Mouse (Mus musculus): ENCODE measurements around the gene Gypa. TPM values are rescaled to one million over a fixed set of nuclear protein-coding genes. Genes with fewer than 3 reads are reported as not detected.

Gypa gene
- total and polyA plus RNA-seq, 3 experiments = 15.9 to 19.8 TPM; not detected in 1

DNA sequence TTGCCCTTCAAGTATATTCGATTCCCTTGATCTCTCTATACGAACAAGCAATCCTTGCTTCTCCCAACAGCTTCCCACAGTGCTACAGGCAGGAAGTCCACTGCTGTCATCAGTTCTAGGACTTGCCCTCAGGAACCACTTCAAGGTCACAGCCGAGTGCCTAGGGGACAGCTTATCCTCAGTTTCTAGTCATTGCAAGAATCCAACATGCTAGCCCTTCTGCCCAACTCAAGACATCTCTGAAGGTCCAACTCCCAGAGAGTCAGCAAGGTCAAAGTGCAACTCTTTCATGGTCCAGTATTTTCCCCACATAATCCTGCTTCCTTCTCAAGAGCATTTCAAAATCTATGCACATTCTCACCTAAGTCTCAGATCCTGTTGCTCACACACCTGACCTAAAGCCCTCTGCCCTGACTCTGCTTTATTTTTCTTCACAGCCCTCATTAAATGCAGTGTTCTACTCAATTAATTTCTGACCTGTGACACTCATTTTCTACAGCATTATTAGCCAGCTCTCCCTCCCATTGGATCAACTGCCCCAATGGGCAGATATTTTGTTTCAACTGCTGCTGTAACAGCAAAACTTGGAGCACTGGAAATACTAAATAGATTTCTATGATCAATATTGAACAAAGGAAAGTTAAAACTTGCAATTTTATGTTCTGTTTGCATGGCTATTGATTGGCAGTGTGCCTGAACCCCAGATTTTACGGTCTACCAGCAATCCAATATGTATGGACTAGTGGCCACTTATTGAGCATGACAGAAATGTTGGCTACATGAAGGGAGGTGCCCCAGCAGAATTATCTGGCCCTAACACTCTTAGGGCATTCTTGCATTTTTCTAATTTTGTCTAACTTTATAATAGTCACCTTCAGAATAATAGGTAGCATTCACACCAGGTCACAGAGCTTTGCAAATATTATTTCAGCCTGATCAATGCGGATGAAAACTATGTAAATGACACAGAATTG, 33.1 kb downstream of the Gypa start:
- H3K27me3 ChIP-seq (ENCODE audit: control insufficient read depth in 1 of 2, insufficient read depth in 2 of 2, low read length in 2 of 2) = no peaks in the 10 kb centered on the region
- no peak overlapping the region for H3K9ac ChIP-seq (ENCODE audit: control insufficient read depth, low read depth, low read length, poor library complexity, severe bottlenecking)
- H3K27ac ChIP-seq (ENCODE audit: control insufficient read depth, low read depth, low read length) = no peak overlapping the region
- H3K36me3 ChIP-seq (ENCODE audit: control insufficient read depth in 1 of 2, insufficient read depth in 2 of 2, low read length in 2 of 2) = no peaks in the 10 kb centered on the region
- no peak overlapping the region for H3K4me3 ChIP-seq (ENCODE audit: control insufficient read depth in 1 of 2, insufficient read depth in 1 of 2, low read depth in 2 of 2, low read length in 2 of 2)
- H3K79me2 ChIP-seq (ENCODE audit: control insufficient read depth, insufficient read depth, low read length, poor library complexity) = no peaks in the 10 kb centered on the region
- H3K9me3 ChIP-seq (replicated peaks; ENCODE audit: insufficient read depth, low read length) = no peaks in the 10 kb centered on the region
- no peaks in the 10 kb centered on the region for H3K4me1 ChIP-seq (ENCODE audit: control insufficient read depth in 1 of 2, insufficient read depth in 2 of 2, low read length in 2 of 2)
- DNase-seq (ENCODE audit: low read depth, low spot score) = no peak
- TF ChIP-seq ELF1 (IDR thresholded peaks at IDR 0.05; ENCODE audit: low read depth, low read length) (no peak), MXI1 (IDR thresholded peaks at IDR 0.05; ENCODE audit: low read depth, low read length) (no peak), KAT2A (conservative IDR thresholded peaks at IDR 0.05; ENCODE audit: low read depth, low read length) (no peak), UBTF (IDR thresholded peaks at IDR 0.05; ENCODE audit: borderline replicate concordance, insufficient read depth, low read depth, low read length) (no peak), USF1 (IDR thresholded peaks at IDR 0.05; ENCODE audit: low read depth, low read length) (no peak), USF2 (IDR thresholded peaks at IDR 0.05; ENCODE audit: borderline replicate concordance in 1 of 2, insufficient read depth in 1 of 2, low read depth in 1 of 2, low read length in 2 of 2) (no peak), GABPA (IDR thresholded peaks at IDR 0.05; ENCODE audit: low read depth, low read length) (no peak), CTCF (IDR thresholded peaks at IDR 0.05 in 2 of 3, conservative IDR thresholded peaks at IDR 0.05 in 1 of 3; ENCODE audit: control insufficient read depth in 1 of 3, insufficient read depth in 1 of 3, low read depth in 2 of 3, low read length in 3 of 3, poor library complexity in 1 of 3, severe bottlenecking in 1 of 3) (no peak), GATA1 (IDR thresholded peaks at IDR 0.05; ENCODE audit: low read depth, low read length) (no peak), ETS1 (IDR thresholded peaks at IDR 0.05; ENCODE audit: low read depth, low read length) (no peak), BHLHE40 (IDR thresholded peaks at IDR 0.05; ENCODE audit: borderline replicate concordance, low read depth, low read length) (no peak)

DNA sequence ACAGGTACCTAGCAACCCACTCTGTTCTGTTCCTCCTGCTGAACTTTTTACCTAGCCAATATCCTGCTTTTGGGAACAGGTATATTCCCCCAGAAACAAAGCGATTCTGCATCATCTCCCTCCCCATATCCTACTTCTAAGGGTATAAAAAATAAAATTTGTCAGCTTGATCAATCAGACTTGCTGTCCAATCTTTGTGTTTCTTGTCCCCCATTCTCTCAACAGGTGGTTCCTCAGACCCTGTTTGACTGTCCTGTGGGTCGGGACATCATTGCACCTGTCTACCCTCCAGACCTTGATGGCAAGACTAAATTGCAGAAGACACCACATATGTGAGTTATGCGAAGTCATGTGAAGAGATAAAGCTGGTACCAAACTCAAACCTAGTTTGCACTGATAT, 48.3 kb downstream of the Gypa start:
- DNase-seq (ENCODE audit: low read depth, low spot score) = peak; percentile 46

More for the DNA sequence above, 48.3 kb downstream of the Gypa start:
- Histone ChIP-seq H3K9me3 (replicated peaks; ENCODE audit: insufficient read depth, low read length) (no peaks in the 10 kb centered on the region; the same call in 1 of the 2 replicates), H3K4me1 (ENCODE audit: control insufficient read depth in 1 of 2, insufficient read depth in 2 of 2, low read length in 2 of 2) (no peaks in the 10 kb centered on the region), H3K79me2 (ENCODE audit: control insufficient read depth, insufficient read depth, low read length, poor library complexity) (no peaks in the 10 kb centered on the region), H3K9ac (ENCODE audit: control insufficient read depth, low read depth, low read length, poor library complexity, severe bottlenecking) (no peak overlapping the region), H3K27me3 (ENCODE audit: control insufficient read depth in 1 of 2, insufficient read depth in 2 of 2, low read length in 2 of 2) (no peaks in the 10 kb centered on the region), H3K27ac (ENCODE audit: control insufficient read depth, low read depth, low read length) (no peak overlapping the region), H3K36me3 (ENCODE audit: control insufficient read depth in 1 of 2, insufficient read depth in 2 of 2, low read length in 2 of 2) (no peaks in the 10 kb centered on the region), H3K4me3 (ENCODE audit: control insufficient read depth in 1 of 2, insufficient read depth in 1 of 2, low read depth in 2 of 2, low read length in 2 of 2) (no peak overlapping the region)
- TF ChIP-seq POLR2A (IDR thresholded peaks at IDR 0.05; ENCODE audit: control insufficient read depth in 1 of 2, insufficient read depth in 1 of 2, low read depth in 1 of 2, low read length in 2 of 2, poor library complexity in 1 of 2) (no peak), ETS1 (IDR thresholded peaks at IDR 0.05; ENCODE audit: low read depth, low read length) (no peak), CTCF (IDR thresholded peaks at IDR 0.05 in 2 of 3, conservative IDR thresholded peaks at IDR 0.05 in 1 of 3; ENCODE audit: control insufficient read depth in 1 of 3, insufficient read depth in 1 of 3, low read depth in 2 of 3, low read length in 3 of 3, poor library complexity in 1 of 3, severe bottlenecking in 1 of 3) (no peak), ZC3H11A (IDR thresholded peaks at IDR 0.05; ENCODE audit: low read depth, low read length) (no peak), RCOR1 (IDR thresholded peaks at IDR 0.05; ENCODE audit: low read depth, low read length) (no peak), SMC3 (IDR thresholded peaks at IDR 0.05; ENCODE audit: low read depth, low read length) (no peak), MAX (IDR thresholded peaks at IDR 0.05; ENCODE audit: low read length) (no peak), ZNF384 (IDR thresholded peaks at IDR 0.05; ENCODE audit: low read depth, low read length) (no peak), MYC (IDR thresholded peaks at IDR 0.05; ENCODE audit: low read depth, low read length) (no peak), POLR2AphosphoS2 (IDR thresholded peaks at IDR 0.05; ENCODE audit: low read length) (no peak), BHLHE40 (IDR thresholded peaks at IDR 0.05; ENCODE audit: borderline replicate concordance, low read depth, low read length) (no peak), TAL1 (IDR thresholded peaks at IDR 0.05; ENCODE audit: low read length) (no peak), NRF1 (IDR thresholded peaks at IDR 0.05; ENCODE audit: insufficient read depth, low read depth, low read length, poor library complexity, severe bottlenecking) (no peak)
